Mouse (Mus musculus) lung, adult 2 months (tissue): ENCODE measurements around the gene Fcho2. TPM values are rescaled to one million over a fixed set of nuclear protein-coding genes. Genes with fewer than 3 reads are reported as not detected.
A peak's percentile ranks its signal among the peaks of the same experiment; 100 is the strongest.

Experiments used
- DNase-seq: peaks from one replicate; pipeline ENCODE4 v3.0.0; 2022
- H3K4me1 ChIP-seq: fragments of 200-500 bp; 2 replicates; pipeline ENCODE4 v1.6.1; 2011; ENCODE audit warnings: low read length; ENCODE audit not compliant: control insufficient read depth, insufficient read depth
- H3K4me3 ChIP-seq: fragments of 200-500 bp; replicated peaks from 2 replicates; pipeline ENCODE3; 2011; ENCODE audit warnings: low read depth, mild to moderate bottlenecking, control low read depth, low read length; ENCODE audit errors: extremely low read depth
- CTCF ChIP-seq: fragments of 200-500 bp; IDR thresholded peaks from 2 replicates; pipeline ENCODE4 v1.5.1; 2011; ENCODE audit warnings: mild to moderate bottlenecking, low read length, control low read depth; ENCODE audit not compliant: insufficient read depth
- POLR2A ChIP-seq: fragments of 200-500 bp; IDR thresholded peaks from 2 replicates; pipeline ENCODE4 v1.6.1; 2011; ENCODE audit warnings: low read depth, mild to moderate bottlenecking, control low read depth, low read length, borderline replicate concordance; ENCODE audit errors: extremely low read depth
- WGBS: fragments of 180-500 bp; shearing (Covaris S2); methylation state at CpG from one replicate; pipeline ENCODE4 v1.1.7; 2018; 5-methylcytosine and 5-hydroxymethylcytosine counted together
- polyA plus RNA-seq: library from polyadenylated mRNA; depleted of rRNA; stranded (reverse); fragments of >200 nt; gene quantifications from 2 replicates; pipeline ENCODE4 v1.2.3, GENCODE M21; 2012

Fcho2 gene
- polyA plus RNA-seq, 1 experiment = 21.1 TPM

DNA sequence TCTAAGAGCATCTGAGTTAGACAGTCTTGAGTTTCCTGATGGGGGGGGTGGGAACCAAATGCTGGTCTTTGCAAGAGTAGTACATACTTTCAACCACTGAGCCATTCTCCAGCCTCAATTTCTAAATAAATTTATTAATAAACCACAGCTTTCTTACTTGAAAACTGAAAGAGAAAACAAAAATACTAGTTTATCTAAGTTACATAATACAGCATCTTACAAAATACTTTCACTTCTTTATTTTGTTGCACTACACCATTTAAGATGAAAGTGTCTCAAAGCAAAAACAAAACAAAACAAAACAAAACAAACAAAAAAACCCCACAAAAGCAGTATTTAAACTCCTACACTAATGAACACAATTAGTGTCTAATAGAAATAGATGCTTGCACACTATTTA lies 53.5 kb downstream of the Fcho2 start:
- no peaks in the 10 kb centered on the region for H3K4me1 ChIP-seq
- no peak overlapping the region for H3K4me3 ChIP-seq
- no peak for TF ChIP-seq CTCF
- no peak for TF ChIP-seq POLR2A
- DNase-seq = no peak

DNA sequence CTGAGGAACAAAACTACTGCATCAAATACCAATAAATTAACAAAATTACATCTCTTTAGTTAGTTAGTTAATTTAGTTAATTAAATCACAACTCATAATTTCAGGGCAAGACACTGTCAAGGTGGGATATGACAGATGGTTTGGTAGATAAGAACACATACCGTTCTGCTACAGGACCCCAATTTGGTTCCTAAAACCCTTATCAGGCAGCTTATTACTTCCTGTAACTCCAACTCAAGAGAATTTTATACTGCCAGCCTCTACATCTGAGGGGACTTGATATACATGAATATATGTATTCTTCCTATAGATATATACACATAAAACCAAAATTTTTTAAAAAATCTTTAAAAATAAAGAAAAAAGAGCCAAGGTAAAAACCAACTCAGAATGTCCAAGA lies 59.4 kb downstream of the Fcho2 start:
- Histone ChIP-seq H3K4me1 (no peaks in the 10 kb centered on the region), H3K4me3 (no peak overlapping the region)
- no peak for DNase-seq
- WGBS = 52% methylated on average over 1 of the region's 1 CpGs
- no peak for TF ChIP-seq CTCF
- no peak for TF ChIP-seq POLR2A

DNA sequence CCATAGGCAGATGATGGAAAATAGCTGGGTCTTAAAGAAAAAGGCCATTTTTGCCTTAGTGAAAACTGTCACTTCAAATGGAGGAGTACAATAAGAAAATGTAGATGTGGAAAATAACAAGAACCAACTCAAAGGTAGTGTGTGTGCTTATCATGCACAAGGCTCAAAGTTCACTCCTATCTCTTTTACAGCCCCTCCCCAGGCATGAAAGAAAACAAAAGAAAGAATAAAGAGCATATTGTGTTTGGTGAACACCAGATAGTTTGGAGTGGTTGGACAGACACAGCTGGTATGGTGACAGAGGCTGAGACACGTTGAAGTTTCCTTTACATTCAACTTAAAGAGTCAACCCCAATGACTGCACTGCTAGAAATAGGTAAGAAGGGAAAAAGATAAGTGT lies 70.6 kb downstream of the Fcho2 start:
- DNase-seq = no peak
- Histone ChIP-seq H3K4me3 (no peak overlapping the region), H3K4me1 (no peaks in the 10 kb centered on the region)
- 71% methylated on average over 1 of the region's 1 CpGs for WGBS
- TF ChIP-seq POLR2A = no peak
- no peak for TF ChIP-seq CTCF

DNA sequence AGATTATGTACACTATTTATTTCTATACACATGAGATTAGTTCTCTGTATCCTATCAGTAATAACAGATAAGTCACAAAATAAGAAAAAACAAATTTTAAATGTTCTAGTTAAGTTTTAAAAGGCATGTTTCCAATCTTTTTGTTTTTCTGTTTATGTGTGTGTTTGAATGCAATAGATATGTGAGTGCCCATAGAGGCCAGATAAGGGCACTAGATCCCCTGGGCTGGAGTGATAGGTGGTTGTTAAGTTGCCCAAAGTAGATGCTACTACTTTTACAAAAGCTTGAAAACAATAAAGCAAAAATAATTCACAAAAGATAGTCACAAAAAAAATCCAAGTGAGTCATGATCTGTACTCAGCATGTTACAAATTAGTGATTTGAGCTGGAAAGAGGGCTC lies 71.4 kb downstream of the Fcho2 start:
- TF ChIP-seq POLR2A (no peak), CTCF (no peak)
- no peak for DNase-seq
- no peaks in the 10 kb centered on the region for H3K4me1 ChIP-seq

DNA sequence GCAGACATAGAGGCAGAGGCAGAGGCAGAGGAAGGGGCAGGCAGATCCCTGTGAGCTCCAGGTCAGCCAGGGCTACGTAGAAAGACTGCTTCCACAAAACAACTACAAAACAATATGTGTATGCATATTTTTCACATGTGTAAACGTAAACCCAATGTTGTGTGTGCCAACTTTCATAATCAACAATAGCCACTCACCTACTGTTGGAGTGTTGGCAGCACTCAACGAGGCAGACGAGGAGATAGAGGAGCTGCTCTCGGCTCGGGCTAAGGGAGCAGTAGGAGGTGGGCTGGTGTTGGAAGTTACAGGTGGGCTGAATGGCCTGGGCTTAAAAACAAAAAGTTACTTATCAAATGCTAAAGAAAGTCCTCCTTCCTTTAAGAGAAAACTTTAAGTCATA lies 72.0 kb downstream of the Fcho2 start:
- no peak for DNase-seq
- TF ChIP-seq POLR2A (no peak), CTCF (no peak)
- no peak overlapping the region for H3K4me3 ChIP-seq
- WGBS = 71% methylated on average over 6 of the region's 6 CpGs
- no peaks in the 10 kb centered on the region for H3K4me1 ChIP-seq

More for the DNA sequence above, 71.4 kb downstream of the Fcho2 start:
- no peak overlapping the region for H3K4me3 ChIP-seq

DNA sequence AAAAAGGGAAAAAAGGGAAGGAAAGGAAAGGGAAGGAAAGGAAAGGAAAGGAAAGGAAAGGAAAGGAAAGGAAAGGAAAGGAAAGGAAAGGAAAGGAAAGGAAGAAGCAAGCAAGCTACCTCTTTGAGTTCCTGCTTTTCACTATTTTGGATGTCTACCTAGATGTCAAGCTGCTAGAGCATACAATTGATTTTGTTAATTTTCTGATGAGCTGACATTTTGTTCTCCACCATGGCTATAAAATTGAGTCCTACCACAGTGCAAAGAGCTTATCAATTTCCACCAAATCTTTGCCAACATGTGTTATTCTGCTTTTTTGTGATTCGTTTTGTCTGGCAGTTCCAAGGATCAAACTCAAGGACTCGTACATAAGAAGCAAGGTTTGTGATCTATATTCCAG lies 77.0 kb downstream of the Fcho2 start:
- Histone ChIP-seq H3K4me1 (no peaks in the 10 kb centered on the region), H3K4me3 (no peak overlapping the region)
- TF ChIP-seq POLR2A = no peak
- no peak for TF ChIP-seq CTCF
- no peak for DNase-seq
- WGBS = 90% methylated on average over 2 of the region's 2 CpGs

DNA sequence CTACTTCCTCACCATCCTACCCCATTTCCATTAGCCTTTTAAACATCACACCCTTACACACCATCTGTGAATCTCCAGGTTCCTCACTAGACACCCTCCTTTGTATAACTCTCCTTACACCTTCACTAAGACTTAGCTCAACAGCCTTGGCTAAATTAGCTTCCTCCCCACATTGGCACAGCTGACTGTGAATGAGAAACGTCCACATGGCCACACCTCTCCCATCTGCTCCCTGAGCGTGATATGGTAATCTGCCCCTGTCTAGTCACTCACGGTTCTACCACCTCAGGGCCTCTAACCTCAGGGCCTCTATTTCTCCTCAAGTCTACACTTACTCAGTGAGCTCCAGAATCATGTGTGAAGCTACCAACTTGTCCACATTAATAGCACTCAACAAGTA lies 82.0 kb downstream of the Fcho2 start:
- no peaks in the 10 kb centered on the region for H3K4me1 ChIP-seq
- DNase-seq = no peak
- TF ChIP-seq CTCF (no peak), POLR2A (no peak)
- 53% methylated on average over 3 of the region's 3 CpGs for WGBS
- H3K4me3 ChIP-seq = no peak overlapping the region

DNA sequence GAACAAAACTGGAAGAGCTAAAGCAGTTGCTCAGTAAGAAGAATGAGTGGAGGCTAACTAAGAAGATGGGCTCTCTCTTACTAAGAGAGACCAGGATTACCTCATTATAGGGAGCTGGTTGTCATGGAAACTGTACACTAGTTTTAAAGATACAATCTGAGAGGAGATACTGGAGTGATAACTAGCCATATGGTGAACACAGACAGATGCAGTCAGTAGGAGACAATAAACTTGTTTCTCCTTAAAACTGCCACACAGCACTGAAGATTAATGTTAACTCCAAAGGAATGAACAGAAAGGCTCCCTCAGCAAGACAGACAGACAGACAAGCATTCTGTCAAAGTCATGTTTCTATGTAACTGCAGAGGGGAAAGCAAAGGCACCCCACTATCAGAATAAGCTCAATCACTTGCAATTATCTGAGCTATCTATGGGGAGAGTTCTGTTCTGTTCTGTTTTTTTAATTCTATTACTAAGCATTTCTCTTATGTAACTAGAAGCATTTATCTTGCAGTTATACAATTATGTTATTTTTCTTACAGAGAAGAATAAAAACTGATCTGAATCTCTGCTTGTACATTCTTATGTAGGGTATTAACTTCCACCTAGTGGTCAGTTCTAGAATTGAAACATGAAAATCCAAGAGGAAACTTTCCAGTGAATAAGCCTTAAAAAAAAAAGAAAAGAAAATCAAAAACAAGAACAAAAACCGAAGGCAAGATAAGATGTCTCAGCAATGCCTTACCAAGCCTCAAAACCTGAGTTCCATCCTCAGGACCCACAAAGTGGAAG lies 85.8 kb downstream of the Fcho2 start:
- DNase-seq = no peak
- H3K4me3 ChIP-seq = no peak overlapping the region
- TF ChIP-seq CTCF = peak; percentile 1; the same call in 1 of the 2 replicates
- TF ChIP-seq POLR2A = no peak
- no peaks in the 10 kb centered on the region for H3K4me1 ChIP-seq
- WGBS = 15% methylated on average over 1 of the region's 1 CpGs

DNA sequence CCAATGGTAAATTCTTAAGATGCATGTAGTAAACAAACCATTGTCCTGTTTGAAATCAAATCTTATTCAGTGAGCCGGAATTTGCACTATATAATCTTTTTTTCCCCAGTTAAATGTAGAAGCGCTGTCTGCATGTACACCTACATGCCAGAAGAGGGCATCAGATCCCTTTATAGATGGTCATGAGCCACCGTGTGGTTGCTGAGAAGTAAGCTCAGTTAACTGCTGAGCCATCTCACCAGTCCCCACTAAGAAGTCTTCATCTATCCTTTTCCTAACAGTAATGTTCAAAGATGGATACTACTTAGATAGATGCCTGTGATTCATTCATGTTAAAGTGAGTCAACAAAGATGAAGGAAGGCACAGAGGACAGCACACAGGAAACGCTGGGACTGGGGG lies 88.8 kb downstream of the Fcho2 start:
- no peak for DNase-seq
- 58% methylated on average over 4 of the region's 4 CpGs for WGBS
- H3K4me3 ChIP-seq = no peak overlapping the region
- no peaks in the 10 kb centered on the region for H3K4me1 ChIP-seq
- TF ChIP-seq POLR2A (no peak), CTCF (no peak; the same call in 1 of the 2 replicates)

DNA sequence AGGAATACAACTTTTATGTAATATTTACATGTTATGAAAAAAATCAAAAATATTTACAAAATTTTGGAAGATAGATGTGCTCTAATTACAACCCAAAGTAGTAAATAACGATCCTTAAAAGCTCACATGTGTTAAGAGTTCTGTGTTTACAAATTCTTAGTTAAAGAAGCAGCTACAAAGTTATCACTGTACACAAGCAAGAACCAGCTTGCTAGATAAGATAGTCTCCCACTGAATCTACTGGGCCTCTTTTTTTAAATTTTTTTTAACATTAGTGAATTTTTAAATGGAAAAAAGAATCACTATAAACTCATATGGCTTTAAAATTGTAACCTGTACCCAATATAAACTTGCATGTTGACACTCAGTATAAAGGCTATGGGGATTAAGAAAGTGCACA lies 91.8 kb downstream of the Fcho2 start:
- Histone ChIP-seq H3K4me3 (no peak overlapping the region), H3K4me1 (no peaks in the 10 kb centered on the region)
- TF ChIP-seq POLR2A (no peak), CTCF (no peak)
- no peak for DNase-seq
- 87% methylated on average over 1 of the region's 1 CpGs for WGBS
